Mouse (Mus musculus) ES-Bruce4 (cell line): ENCODE results near the gene BC053393.

Experiments
- CTCF ChIP-seq: IDR thresholded peaks from one replicate; pipeline ENCODE4 v1.8.1; 2011; ENCODE audit warnings: low read depth, low read length
- EP300 ChIP-seq: IDR thresholded peaks from 2 replicates; pipeline ENCODE4 v1.6.1; 2011; ENCODE audit warnings: low read depth, low read length; ENCODE audit not compliant: insufficient read depth

- TF ChIP-seq EP300 = no peak
- no peak for TF ChIP-seq CTCF
These were observed 18.6 kb upstream of the BC053393 start for GRCm38 (mm10) chr11:46552741-46553140.
